Mouse (Mus musculus) B cell, adult 2 months (primary cell): ENCODE measurements around the gene Plac1.

ENCODE experiments used
- DNase-seq, 2 experiments: peaks; one replicate each; pipeline ENCODE4 v3.0.0; 2022

Gene Plac1

GRCm38 (mm10) chrX:53196392-53196791 lies 43.5 kb downstream of the Plac1 start:
- DNase-seq = no peak

- DNase-seq = no peak
Measured at GRCm38 (mm10) chrX:53188692-53189091, 51.2 kb downstream of the Plac1 start.

GRCm38 (mm10) chrX:53179801-53180200 lies 60.1 kb downstream of the Plac1 start:
- DNase-seq = no peak

- DNase-seq = no peak
Measured at GRCm38 (mm10) chrX:53176296-53176695, 63.6 kb downstream of the Plac1 start.

GRCm38 (mm10) chrX:53168623-53169022 lies 71.3 kb downstream of the Plac1 start:
- DNase-seq = no peak

DNA sequence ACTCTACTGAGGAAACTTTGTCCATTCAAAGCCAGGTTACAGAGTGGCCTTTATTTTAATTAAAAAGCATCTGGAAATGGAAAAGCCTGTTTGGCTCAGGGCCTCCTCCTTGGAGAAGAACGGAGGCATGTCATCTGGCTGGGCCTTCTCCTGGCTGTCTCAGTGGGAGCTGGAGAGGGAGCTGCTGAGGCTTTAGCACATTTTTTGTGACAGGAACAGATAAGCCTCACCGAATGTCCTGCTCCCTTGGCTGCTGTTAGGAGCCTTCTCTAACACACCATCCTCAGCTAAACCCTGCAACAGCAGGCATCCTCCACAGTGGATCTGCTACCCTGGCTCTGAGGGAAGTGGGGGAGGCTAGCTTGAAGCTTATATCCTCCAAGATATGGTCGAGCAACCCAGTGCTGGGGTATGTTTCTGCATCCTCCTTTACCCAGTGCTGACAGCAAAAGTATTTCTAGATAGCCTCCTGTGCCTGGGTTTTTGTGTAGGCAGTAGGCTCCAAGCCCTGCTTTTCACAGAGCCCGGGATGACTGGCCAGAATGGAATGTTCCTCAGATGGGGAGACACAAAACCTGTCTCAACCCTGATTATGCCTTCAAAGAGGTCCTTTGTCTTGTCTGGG lies 72.9 kb downstream of the Plac1 start:
- no peak for DNase-seq

GRCm38 (mm10) chrX:53166251-53166900 lies 73.5 kb downstream of the Plac1 start:
- DNase-seq = no peak

DNA sequence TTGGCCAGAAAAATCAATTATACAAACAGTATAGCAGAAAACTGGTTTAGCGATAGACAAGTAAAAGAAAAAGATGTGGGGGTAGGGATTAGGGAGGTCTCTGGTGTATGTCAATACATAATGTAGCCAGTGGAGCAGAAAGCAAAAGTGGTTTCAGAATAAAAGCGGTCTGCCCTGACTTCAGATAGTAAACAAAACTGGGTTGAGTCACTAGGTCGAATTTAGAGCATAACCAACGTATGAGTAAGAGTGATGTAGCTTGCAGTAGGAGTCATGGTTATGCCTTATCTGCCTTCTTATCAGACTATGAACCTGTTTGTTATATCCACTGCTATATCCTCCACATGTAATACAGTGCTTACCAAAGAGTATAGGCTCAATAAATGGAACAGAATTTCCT lies 77.3 kb downstream of the Plac1 start:
- DNase-seq = no peak

- no peak for DNase-seq
Measured at GRCm38 (mm10) chrX:53161583-53161982, 78.3 kb downstream of the Plac1 start.

DNA sequence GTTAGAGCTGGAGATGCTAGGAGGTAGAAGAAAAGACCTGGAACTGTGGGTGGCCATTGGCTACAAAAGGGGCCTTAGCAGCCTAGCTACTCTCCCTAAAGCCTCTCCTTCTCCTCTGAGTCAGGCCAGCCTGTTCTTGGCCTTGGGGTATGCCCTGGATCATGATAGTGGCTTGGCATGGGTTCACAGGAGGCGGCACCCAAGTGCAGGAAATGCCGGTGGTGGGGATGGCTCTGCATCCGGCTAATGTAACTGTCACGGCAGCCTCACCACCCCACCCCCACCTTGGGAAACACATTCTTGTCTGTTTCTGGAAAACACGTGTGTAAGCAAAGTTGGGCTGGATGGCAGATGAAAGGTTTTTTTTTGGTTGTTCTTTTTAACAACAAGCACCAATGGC lies 78.8 kb downstream of the Plac1 start:
- DNase-seq = no peak

- DNase-seq = no peak
Measured at GRCm38 (mm10) chrX:53148039-53148438, 91.9 kb downstream of the Plac1 start.

DNA sequence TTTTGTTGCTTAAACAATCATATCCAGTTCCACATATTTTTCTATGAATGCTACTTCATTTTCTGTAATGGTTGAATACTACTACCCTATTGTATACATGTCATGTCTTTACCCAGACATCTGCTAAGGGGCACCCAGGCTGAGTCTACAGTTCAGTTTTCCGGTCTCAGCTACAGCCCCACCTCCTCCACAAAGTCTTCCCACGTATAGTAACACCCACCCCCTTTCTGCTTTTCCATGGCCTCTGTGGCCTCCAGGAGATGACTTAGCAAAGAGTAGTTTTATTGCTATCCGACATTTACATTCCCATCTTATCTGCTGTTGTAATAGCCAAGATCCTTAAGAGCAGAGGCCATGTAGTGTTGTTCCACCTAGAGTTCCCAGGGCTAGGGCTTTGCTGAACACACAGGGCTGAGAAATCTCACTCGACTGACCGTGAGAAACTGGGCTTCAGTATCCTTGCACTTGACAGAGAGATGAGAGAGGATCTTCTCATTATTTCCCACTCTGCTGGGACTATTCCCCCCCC lies 93.5 kb downstream of the Plac1 start:
- DNase-seq = no peak

DNA sequence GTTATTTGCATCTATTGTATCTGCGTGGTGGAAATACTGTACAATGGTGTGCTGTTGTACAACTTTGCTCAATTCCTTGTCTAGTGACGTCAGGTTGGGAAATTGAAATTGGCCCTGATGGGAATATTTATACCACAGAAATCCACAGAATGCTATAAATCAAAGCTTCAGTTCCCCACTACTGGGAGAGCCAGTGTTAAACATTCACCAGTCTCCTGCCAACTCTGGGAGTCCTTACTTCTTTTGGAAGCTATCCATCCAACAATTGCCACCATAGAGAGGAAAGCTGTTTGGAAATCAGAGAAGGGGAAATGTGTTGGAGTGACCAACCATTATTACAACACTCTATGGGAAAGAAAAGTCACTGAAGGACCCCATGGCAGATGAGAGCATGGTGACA lies 100.3 kb downstream of the Plac1 start:
- DNase-seq = no peak

GRCm38 (mm10) chrX:53137066-53137465 lies 102.8 kb downstream of the Plac1 start:
- DNase-seq = no peak

DNA sequence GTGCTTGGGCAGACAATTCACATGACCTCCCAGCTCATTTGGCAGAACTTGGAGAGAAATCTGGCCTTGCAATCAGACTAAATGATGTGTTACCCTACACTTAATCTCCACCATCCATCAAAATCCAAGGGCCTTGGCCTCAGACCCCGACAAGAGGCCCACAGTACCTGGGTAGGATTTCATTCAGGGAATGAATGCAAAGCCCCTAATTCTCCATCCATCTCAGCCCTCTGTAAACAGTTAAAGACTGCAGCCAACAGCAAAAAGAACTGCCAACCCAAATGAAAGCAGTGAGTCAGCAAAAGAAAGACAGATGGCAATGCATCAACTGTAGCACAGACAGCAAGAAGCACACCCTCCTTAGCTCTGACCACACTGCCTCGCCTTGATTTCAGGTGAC lies 110.4 kb downstream of the Plac1 start:
- no peak for DNase-seq

DNA sequence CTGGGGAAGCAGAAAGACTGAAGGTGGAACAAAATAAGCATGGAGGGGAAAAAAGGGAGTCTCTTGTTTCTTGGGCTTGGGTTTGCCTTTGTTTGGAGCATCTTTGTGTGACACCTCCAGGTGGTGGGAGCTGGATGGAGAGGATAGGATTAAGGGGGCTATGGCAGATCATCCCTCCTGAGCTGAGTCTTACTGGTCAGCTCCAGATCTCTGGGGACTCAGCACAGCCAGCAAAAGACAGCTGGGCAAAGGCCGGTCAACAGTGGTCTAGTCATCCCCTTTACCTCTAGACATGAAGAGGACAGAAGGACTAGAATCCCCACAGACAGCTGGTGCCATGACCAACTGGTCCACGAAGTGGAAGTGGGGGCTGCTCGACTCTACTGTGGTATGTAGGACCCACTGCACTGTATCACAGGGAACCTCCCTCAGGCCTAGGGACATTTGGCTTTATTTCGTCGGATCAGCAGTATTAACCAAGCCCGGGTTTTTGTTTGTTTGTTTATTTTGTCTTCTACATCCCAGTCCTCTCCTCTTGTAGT lies 113.3 kb downstream of the Plac1 start:
- no peak for DNase-seq

GRCm38 (mm10) chrX:53125838-53126467 lies 114.0 kb downstream of the Plac1 start:
- DNase-seq = no peak

- DNase-seq = no peak
Measured at GRCm38 (mm10) chrX:53123562-53123961, 116.3 kb downstream of the Plac1 start.

- no peak for DNase-seq
Measured at GRCm38 (mm10) chrX:53118631-53119030, 121.3 kb downstream of the Plac1 start.

GRCm38 (mm10) chrX:53118019-53118418 lies 121.9 kb downstream of the Plac1 start:
- no peak for DNase-seq

GRCm38 (mm10) chrX:53114994-53115393 lies 124.9 kb downstream of the Plac1 start:
- DNase-seq = no peak

DNA sequence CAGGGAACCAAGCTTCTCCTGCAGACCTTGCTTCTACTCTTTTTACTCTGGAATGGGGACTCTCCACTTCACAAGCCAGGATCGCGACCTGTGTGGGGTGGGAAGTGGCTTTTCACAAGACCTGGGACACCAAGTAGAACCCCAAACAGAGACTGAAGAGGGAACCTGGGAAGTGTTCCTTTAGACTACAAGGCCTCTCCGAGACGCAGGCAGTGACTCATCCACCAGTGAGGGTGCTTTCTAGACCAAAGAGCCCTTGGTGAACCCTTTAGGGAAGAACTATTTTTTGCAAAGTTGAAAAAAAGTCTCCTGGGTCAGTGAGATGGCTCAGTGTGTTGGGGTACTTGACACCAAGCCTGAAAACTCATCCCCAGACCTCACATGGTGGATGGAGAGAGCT lies 129.8 kb downstream of the Plac1 start:
- no peak for DNase-seq

- DNase-seq = no peak
Measured at GRCm38 (mm10) chrX:53107127-53107526, 132.8 kb downstream of the Plac1 start.

DNA sequence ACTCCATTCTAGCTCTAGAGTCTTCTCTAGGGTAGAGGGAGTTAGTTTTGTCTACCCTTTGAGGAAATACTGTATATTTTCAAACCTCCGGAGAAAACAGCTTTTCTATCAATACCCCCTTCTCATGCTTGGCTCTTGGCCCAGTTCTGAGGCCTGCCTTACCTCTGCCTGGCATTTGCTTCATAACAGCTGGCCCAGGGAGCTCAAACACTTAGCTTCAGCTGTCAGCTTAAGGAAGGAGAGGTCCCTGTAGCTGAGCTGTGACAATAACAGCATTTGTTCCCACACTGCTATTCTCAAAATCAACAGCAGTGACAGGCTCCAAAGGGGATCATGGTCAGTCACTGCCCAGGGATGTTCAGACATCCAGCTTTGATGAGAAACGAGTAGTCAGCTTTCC lies 138.7 kb downstream of the Plac1 start:
- no peak for DNase-seq
